Mouse (Mus musculus): ENCODE measurements at regions not wholly inside any gene's neighbourhood (a gene's known extent, or its start where the extent isn't known, plus 50 kb on each side); places are given as distances from the start of the nearest gene placed in this dataset.
"Not testable (repeated sequence)": the region's sequence is repeated elsewhere in the genome, so short reads cannot be mapped to it uniquely, and the experiment has no call there.

- DNase-seq = no peak
Observed at GRCm38 (mm10) chr10:119146342-119146741, 93.5 kb downstream of the Cand1 start.

GRCm38 (mm10) chr10:119142866-119143265 lies 97.0 kb downstream of the Cand1 start:
- peak; percentile 20 to 49 for DNase-seq

- DNase-seq = no peak
Observed at GRCm38 (mm10) chr10:119142307-119142706, 97.5 kb downstream of the Cand1 start.

- no peak for DNase-seq
Observed at GRCm38 (mm10) chr10:119138237-119138636, 101.6 kb downstream of the Cand1 start.

- DNase-seq = no peak
Observed at GRCm38 (mm10) chr10:119135489-119135924, 104.3 kb downstream of the Cand1 start.

GRCm38 (mm10) chr10:119134797-119135488 lies 104.9 kb downstream of the Cand1 start:
- DNase-seq = no peak

- no peak for DNase-seq
Observed at GRCm38 (mm10) chr10:119131977-119132376, 107.9 kb downstream of the Cand1 start.

GRCm38 (mm10) chr10:119130676-119131075 lies 109.2 kb downstream of the Cand1 start:
- DNase-seq = no peak

- DNase-seq = no peak
Observed at GRCm38 (mm10) chr10:119128035-119128434, 111.8 kb downstream of the Cand1 start.

GRCm38 (mm10) chr10:119123517-119123916 lies 116.3 kb downstream of the Cand1 start:
- no peak for DNase-seq

GRCm38 (mm10) chr10:119122347-119122746 lies 117.5 kb downstream of the Cand1 start:
- DNase-seq = no peak

- DNase-seq = no peak
Observed at GRCm38 (mm10) chr10:119121575-119121974, 118.3 kb downstream of the Cand1 start.

- DNase-seq = no peak
Observed at GRCm38 (mm10) chr10:119116843-119117390, 122.9 kb downstream of the Cand1 start.

GRCm38 (mm10) chr10:119115200-119115599 lies 124.7 kb downstream of the Cand1 start:
- not testable (repeated sequence) for DNase-seq

GRCm38 (mm10) chr10:119114653-119115052 lies 125.2 kb downstream of the Cand1 start:
- no peak for DNase-seq

- DNase-seq = no peak
Observed at GRCm38 (mm10) chr10:119111886-119112285, 128.0 kb downstream of the Cand1 start.

- no peak for DNase-seq
Observed at GRCm38 (mm10) chr10:119111409-119111808, 128.4 kb downstream of the Cand1 start.

- no peak for DNase-seq
Observed at GRCm38 (mm10) chr10:119110614-119111013, 129.2 kb downstream of the Cand1 start.

- DNase-seq = no peak
Observed at GRCm38 (mm10) chr10:119109207-119109606, 130.6 kb downstream of the Cand1 start.

- DNase-seq = no peak
Observed at GRCm38 (mm10) chr10:119107728-119108127, 132.1 kb downstream of the Cand1 start.

- no peak for DNase-seq
Observed at GRCm38 (mm10) chr10:119106105-119106504, 133.8 kb downstream of the Cand1 start.

GRCm38 (mm10) chr10:119105279-119105881 lies 134.5 kb downstream of the Cand1 start:
- DNase-seq = no peak

GRCm38 (mm10) chr10:119100511-119100910 lies 139.3 kb downstream of the Cand1 start:
- no peak for DNase-seq

- DNase-seq = no peak
Observed at GRCm38 (mm10) chr10:119099092-119099792, 140.6 kb downstream of the Cand1 start.
